Mouse (Mus musculus): Measurements from ENCODE around the gene D030056L22Rik. TPM values are rescaled to one million over a fixed set of nuclear protein-coding genes. Genes with fewer than 3 reads are reported as not detected.
A peak's percentile ranks its signal among the peaks of the same experiment; 100 is the strongest.

The D030056L22Rik gene
- 1 to 10 TPM; 2.5 to 5.9 (median 3.0) TPM for polyA plus RNA-seq (2017; shearing (Covaris generic))

DNA sequence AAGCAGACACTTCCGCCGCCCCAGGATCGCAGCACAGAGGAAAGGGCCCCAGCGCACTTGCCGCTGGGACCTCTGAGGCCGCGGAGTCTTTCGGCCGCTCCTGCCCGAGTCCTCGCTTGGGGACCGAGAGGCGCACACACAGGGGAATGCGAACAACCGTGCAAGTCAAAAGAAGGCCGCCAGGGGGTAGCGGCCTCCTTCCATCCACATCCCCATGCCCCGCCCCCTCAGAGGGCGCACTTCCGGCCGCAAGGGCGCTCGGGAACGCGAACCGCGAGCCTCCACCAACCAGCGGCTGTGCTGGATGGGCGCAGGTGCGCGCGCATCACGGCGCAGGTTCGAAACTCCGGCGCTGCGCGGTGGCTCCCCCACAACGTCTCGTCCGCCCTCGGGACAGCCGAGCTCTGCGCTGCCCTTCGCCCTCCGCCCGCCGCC, at the start of gene D030056L22Rik:
Gene D030056L22Rik (plus strand): TSS at position 328 of the 435 bp plus-strand sequence.
- ATAC-seq: peak; percentile 97

DNA sequence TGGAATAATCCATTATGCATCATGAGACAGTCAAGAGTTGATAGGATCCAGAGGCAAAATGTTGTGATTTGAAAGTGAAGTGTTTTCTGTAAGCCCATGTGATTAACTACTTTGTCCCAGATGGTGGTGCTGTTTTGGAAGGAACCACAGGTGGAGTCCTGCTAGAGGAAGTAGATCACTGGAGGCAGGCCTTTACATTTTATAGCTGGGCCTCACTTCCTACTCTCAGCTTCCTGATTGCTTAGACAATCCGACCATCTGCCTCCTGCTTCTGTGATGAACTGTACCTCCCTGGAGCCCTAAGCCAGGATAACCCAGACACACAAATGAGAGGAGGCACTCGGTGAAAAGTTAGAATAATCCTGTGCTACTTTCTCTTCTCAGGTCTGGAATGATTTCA, 49.1 kb upstream of the D030056L22Rik start:
- ATAC-seq: no peak

DNA sequence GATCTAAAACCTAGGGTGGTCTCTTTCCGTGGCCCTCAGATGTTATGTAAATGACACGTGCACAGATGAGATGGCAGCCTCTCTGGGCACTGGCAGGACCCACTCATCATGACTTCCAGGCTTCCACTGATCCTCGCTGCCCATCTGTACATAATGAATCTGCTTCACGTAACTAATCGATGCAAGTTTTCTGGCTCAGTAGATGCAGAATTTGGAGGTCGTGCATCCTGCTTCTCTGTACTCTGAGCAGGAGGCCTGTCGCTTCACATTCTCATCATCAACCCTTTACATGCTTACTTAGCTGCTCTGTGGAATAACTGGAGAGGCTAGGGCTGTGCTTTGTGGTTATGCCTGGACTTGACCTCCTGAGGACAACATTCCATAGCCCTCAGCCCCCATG, 46.0 kb upstream of the D030056L22Rik start:
- ATAC-seq: no peak

DNA sequence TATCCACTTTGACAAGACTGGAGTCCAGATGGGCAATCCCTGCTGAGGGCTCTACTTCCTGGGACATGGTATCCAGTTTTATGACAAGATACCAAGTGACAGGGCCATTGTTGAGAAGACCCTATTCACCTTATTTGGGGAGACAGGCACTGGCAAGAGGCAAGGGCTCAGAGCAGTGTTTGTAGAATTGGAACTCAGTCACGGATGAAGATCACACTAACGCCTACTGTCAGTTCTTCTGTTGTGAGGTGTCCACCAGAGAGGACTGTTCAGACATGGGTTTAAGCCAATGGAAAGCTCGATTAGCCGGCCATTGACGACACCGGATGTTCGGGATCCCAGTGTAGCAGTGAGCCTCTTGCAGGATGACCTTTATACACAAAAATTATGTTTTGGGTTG, 43.4 kb upstream of the D030056L22Rik start:
- ATAC-seq: no peak

- ATAC-seq: peak; percentile 94
Measured at GRCm38 (mm10) chr19:18670608-18671007, 42.4 kb upstream of the D030056L22Rik start, which contains the start of gene Carnmt1. Gene Carnmt1, plus strand, starts transcription at chr19:18670764.

DNA sequence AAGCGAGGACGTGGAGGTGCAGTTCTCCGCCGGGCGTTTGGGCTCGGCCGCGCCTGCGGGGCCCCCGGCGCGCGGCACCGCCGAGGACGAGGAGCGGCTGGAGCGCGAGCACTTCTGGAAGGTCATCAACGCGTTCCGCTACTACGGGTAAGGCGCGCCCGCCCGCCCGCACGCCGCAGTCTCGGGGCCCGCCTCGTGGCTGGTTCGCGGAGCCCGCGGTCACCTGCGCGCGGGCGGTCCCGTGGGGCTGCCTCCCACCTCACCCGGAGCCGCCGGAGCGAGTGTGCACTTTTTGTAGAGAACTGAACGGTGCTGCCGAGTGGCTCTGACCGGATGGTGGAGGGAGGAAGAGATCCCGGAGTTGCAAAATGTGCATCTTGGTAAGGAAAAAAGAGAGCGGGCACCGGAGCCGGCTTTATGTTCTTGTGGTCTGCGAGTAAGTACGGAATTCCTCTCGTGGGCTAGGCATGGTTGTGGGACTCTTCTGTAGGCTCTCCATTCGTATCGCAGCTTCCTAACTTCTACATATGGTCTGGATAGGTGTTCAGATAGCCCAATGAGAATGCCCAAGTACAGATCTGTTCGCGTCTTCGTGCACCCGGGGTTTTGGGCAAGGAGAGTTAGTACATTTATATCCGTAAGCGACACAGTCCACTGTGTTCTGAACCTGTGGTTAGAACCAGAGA, 41.8 kb upstream of the D030056L22Rik start:
- peak; percentile 30 for ATAC-seq

DNA sequence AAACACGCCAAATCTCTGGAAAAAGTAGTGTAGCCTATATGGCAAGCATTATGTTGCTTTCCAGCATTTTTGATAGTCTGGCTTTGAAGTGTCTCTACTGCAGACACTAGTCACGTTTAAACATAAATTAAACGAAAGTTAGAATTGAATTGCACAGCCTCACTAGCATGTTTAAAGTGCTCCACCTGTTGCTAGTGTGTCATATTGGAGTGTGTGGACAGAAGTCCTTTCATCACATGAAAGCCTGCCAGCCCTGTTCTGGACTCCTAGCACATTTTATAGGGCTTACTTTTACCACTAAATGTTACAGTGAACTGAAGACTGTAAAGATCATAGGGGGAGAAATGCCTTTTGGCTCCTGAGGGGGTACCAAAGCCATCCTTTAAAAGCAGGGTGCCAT, 40.5 kb upstream of the D030056L22Rik start:
- ATAC-seq: no peak

- ATAC-seq: no peak
Measured at GRCm38 (mm10) chr19:18673116-18673515, 39.9 kb upstream of the D030056L22Rik start.

- no peak for ATAC-seq
Measured at GRCm38 (mm10) chr19:18682142-18682541, 30.9 kb upstream of the D030056L22Rik start.

DNA sequence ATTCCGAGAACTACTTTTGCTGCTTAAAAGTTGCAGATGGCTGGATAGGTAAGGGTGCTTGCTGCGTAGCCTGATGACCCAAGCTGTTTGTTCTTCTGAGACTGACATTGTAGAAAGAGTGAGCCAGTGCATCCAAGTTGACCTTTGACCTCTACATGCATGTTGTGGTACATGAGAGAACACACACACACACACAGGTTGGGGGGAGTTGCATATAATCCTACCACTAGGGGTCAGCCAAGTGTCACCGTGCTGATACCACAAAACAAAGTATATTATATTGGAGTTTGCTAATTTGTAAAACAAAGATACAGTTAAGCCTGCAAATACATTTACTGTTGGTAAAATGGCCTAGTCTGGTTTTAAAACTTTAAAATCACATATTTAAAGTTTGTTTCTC, 25.4 kb upstream of the D030056L22Rik start:
- peak; percentile 90 for ATAC-seq

GRCm38 (mm10) chr19:18692176-18692575, 20.8 kb upstream of the D030056L22Rik start:
- ATAC-seq: no peak

DNA sequence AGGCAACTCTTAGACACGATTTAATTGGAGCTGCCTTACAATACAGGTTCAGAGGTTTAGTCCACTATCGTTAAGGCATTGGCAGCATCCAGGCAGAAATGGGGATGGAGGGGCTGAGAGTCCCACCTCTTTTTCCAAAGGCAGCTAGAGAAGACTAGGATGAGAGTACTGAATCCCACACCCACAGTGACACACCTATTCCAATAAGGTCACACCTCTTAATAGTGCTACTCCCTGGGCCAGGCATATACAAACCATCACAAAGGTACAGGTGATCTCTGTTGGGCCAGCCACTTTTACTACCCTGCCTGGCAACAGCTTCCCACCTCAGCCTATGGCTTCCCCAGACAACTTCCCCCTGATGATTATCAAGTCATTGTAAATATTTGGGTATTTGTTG, 20.2 kb upstream of the D030056L22Rik start:
- no peak for ATAC-seq

- no peak for ATAC-seq
Measured at GRCm38 (mm10) chr19:18695116-18695515, 17.9 kb upstream of the D030056L22Rik start.

- ATAC-seq: no peak
Measured at GRCm38 (mm10) chr19:18695552-18695951, 17.4 kb upstream of the D030056L22Rik start.

- ATAC-seq: no peak
Measured at GRCm38 (mm10) chr19:18708101-18708500, 4.9 kb upstream of the D030056L22Rik start.

GRCm38 (mm10) chr19:18710903-18711302, 2.1 kb upstream of the D030056L22Rik start:
- ATAC-seq: no peak

GRCm38 (mm10) chr19:18711589-18711988, 1.4 kb upstream of the D030056L22Rik start:
- no peak for ATAC-seq

DNA sequence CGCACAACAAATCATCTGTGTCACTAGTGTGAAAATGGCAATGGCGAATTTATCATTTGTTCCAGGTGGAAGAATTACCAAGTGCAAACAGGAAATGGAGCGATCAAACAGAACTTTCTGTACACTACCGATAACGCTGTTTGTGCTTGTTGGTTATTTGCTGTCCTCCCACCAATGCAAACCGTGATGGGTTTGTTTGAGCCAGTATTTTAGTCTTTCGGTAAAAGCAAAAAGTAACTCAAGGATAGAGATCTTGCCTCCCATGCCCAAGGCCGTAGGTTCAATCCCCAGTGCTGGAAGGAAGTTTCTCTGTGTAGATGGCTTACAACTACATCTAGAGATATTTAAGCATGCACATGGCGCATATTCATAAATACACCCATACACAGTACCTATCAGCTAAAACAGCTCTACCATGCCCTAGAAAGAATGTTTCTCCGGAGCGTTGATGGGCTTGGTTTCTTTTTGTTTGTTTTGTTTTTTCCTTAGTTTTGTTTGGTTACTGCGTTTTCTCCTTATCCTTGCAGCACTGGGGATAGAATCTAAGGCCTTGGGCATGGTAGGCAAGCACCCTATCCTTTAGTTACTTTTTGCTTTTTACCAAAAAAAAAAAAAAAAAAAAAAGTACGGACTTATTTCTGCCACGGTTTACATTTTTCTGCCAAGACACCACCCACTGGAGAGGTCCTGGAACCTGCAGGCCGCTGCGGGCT, 684 bp upstream of the D030056L22Rik start:
- ATAC-seq: no peak

- peak; percentile 28 for ATAC-seq
Measured at GRCm38 (mm10) chr19:18713357-18713756, 364 bp downstream of the D030056L22Rik start.

- ATAC-seq: no peak
Measured at GRCm38 (mm10) chr19:18716374-18716773, 3.4 kb downstream of the D030056L22Rik start.

GRCm38 (mm10) chr19:18720337-18720736, 7.3 kb downstream of the D030056L22Rik start:
- no peak for ATAC-seq

- no peak for ATAC-seq
Measured at GRCm38 (mm10) chr19:18725186-18725585, 12.2 kb downstream of the D030056L22Rik start.

DNA sequence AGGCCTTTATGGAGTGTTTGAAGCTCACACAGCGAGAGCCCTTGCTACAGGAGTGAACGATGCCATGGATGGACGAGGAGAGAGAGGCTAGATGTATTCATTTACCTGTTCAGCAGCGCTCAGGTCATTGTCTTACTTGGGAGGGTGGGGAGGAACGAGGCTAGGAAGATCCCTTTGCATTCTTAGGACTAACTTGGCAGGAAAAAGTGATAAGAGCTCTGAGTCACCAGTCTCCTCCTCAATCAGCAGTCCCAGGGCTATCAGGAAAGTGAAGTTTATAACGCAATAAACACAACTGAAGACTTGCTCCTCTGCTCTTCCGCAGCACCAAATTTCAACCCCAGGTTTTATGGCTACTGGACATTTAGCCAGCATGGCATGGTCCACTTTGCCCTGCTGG, 17.3 kb downstream of the D030056L22Rik start:
- ATAC-seq: no peak

GRCm38 (mm10) chr19:18731077-18731476, 18.1 kb downstream of the D030056L22Rik start:
- no peak for ATAC-seq
